Mouse (Mus musculus): ENCODE measurements around the gene Nhej1. TPM values are rescaled to one million over a fixed set of nuclear protein-coding genes. Genes with fewer than 3 reads are reported as not detected.

Gene Nhej1
- total and polyA plus RNA-seq, 3 experiments: 1.7 to 5.2 TPM; not detected in 1

DNA sequence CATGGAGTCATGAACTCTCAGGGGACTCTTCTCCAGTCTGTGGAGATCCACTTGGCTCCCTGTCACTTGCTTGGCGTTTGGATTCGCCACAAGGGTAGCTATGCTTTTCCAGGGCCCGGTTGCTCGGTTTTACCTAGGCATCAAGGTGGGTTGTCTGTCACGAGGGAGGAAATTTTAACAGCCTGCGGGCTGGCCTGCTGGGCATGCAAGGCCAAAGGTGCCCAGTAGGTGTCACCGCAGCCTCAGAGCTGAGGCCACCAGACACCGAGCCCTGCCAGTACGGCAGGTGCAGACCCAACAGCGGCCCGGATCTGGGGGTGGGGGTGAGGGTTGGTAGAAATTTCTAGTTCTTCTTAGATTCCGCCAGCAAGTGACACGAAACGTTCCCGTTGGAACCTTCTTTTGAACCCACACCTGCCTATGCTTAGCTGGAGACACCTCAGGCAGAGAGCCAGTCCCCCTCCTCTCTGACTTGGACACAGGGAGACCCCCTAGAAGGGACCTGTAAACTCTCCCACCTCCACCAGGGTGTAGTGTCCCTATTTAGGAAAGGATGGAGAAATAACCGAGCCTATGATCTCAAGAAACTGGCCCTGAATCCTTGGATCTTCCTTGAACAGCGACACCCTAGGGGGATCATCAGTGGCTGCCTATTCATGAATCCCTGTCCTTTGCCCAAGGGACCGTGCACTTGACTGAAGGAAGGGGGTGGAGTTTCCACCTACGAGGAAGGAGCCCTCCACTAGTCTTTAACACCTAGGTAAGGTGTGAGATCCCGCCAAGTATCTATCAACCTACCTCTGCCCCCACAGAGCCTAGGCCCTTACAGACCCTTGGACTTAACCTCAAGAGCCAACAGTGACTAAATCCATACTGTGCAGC, 176.0 kb downstream of the Nhej1 start:
- peak; percentile 65 for TF ChIP-seq RAD21 (IDR thresholded peaks at IDR 0.05; ENCODE audit: low read depth, low read length)
- TF ChIP-seq SMC3 (IDR thresholded peaks at IDR 0.05; ENCODE audit: low read depth, low read length): peak; percentile 46
- no peak for TF ChIP-seq NRF1 (IDR thresholded peaks at IDR 0.05; ENCODE audit: insufficient read depth, low read depth, low read length, poor library complexity, severe bottlenecking)
- TF ChIP-seq CTCF (IDR thresholded peaks at IDR 0.05 in 2 of 3, conservative IDR thresholded peaks at IDR 0.05 in 1 of 3; ENCODE audit: control insufficient read depth in 1 of 3, insufficient read depth in 1 of 3, low read depth in 2 of 3, low read length in 3 of 3, poor library complexity in 1 of 3, severe bottlenecking in 1 of 3): peak; percentile 50 to 78 (median 67)
- H3K27me3 ChIP-seq (ENCODE audit: control insufficient read depth in 1 of 2, insufficient read depth in 2 of 2, low read length in 2 of 2): no peaks in the 10 kb centered on the region
- no peak overlapping the region for H3K9ac ChIP-seq (ENCODE audit: control insufficient read depth, low read depth, low read length, poor library complexity, severe bottlenecking)
- no peaks in the 10 kb centered on the region for H3K79me2 ChIP-seq (ENCODE audit: control insufficient read depth, insufficient read depth, low read length, poor library complexity)
- no peaks in the 10 kb centered on the region for H3K9me3 ChIP-seq (replicated peaks; ENCODE audit: insufficient read depth, low read length)
- H3K36me3 ChIP-seq (ENCODE audit: control insufficient read depth in 1 of 2, insufficient read depth in 2 of 2, low read length in 2 of 2): no peaks in the 10 kb centered on the region
- H3K4me3 ChIP-seq (ENCODE audit: control insufficient read depth in 1 of 2, insufficient read depth in 1 of 2, low read depth in 2 of 2, low read length in 2 of 2): no peak overlapping the region
- peak; percentile 16 for DNase-seq (ENCODE audit: low read depth, low spot score)
- no peak overlapping the region for H3K27ac ChIP-seq (ENCODE audit: control insufficient read depth, low read depth, low read length)
- H3K4me1 ChIP-seq (ENCODE audit: control insufficient read depth in 1 of 2, insufficient read depth in 2 of 2, low read length in 2 of 2): no peaks in the 10 kb centered on the region

DNA sequence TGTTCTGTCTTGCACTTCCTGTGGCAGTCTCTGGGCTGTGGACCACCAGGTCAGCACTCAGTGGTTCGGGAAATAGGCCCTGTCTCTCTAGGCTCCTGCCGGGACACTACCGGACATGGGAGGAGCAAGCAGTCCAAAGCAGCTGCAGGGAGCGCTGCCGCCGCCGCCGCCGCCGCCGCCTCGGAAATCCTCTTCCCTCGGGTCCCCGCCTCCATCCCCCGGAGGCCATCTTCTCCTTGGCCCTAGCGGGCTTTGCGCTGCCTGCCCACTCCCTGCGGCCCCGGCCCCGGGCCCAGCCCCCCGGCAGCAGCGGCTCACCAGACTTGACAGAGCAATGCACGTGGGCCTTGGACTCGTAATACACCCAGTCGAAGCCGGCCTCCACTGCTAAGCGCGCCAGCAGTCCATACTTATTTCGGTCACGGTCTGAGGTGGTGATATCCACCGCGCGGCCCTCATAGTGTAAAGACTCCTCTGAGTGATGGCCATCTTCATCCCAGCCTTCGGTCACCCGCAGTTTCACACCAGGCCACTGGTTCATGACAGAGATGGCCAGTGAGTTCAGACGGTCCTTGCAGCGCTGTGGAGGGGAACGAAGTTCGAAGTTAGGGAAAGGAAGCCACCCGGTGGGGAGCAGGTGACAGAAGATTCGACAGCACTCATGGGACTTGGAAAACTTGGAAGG, 176.9 kb downstream of the Nhej1 start:
- Histone ChIP-seq H3K4me1 (ENCODE audit: control insufficient read depth in 1 of 2, insufficient read depth in 2 of 2, low read length in 2 of 2) (no peaks in the 10 kb centered on the region), H3K36me3 (ENCODE audit: control insufficient read depth in 1 of 2, insufficient read depth in 2 of 2, low read length in 2 of 2) (no peaks in the 10 kb centered on the region), H3K79me2 (ENCODE audit: control insufficient read depth, insufficient read depth, low read length, poor library complexity) (no peaks in the 10 kb centered on the region), H3K4me3 (ENCODE audit: control insufficient read depth in 1 of 2, insufficient read depth in 1 of 2, low read depth in 2 of 2, low read length in 2 of 2) (no peak overlapping the region), H3K9me3 (replicated peaks; ENCODE audit: insufficient read depth, low read length) (no peaks in the 10 kb centered on the region), H3K9ac (ENCODE audit: control insufficient read depth, low read depth, low read length, poor library complexity, severe bottlenecking) (no peak overlapping the region), H3K27me3 (ENCODE audit: control insufficient read depth in 1 of 2, insufficient read depth in 2 of 2, low read length in 2 of 2) (no peaks in the 10 kb centered on the region), H3K27ac (ENCODE audit: control insufficient read depth, low read depth, low read length) (no peak overlapping the region)
- TF ChIP-seq SIN3A (IDR thresholded peaks at IDR 0.05; ENCODE audit: low read length) (no peak), E2F4 (IDR thresholded peaks at IDR 0.05; ENCODE audit: borderline replicate concordance, low read depth, low read length) (no peak), ELF1 (IDR thresholded peaks at IDR 0.05; ENCODE audit: low read depth, low read length) (no peak), TCF12 (IDR thresholded peaks at IDR 0.05; ENCODE audit: low read depth, low read length) (no peak)
- DNase-seq (ENCODE audit: low read depth, low spot score): no peak

GRCm38 (mm10) chr1:74941651-74942360, 183.2 kb downstream of the Nhej1 start:
- Histone ChIP-seq H3K4me1 (ENCODE audit: control insufficient read depth in 1 of 2, insufficient read depth in 2 of 2, low read length in 2 of 2) (no peaks in the 10 kb centered on the region), H3K9ac (ENCODE audit: control insufficient read depth, low read depth, low read length, poor library complexity, severe bottlenecking) (no peak overlapping the region), H3K9me3 (replicated peaks; ENCODE audit: insufficient read depth, low read length) (no peaks in the 10 kb centered on the region), H3K79me2 (ENCODE audit: control insufficient read depth, insufficient read depth, low read length, poor library complexity) (no peaks in the 10 kb centered on the region), H3K36me3 (ENCODE audit: control insufficient read depth in 1 of 2, insufficient read depth in 2 of 2, low read length in 2 of 2) (no peaks in the 10 kb centered on the region), H3K27ac (ENCODE audit: control insufficient read depth, low read depth, low read length) (no peak overlapping the region), H3K4me3 (ENCODE audit: control insufficient read depth in 1 of 2, insufficient read depth in 1 of 2, low read depth in 2 of 2, low read length in 2 of 2) (no peak overlapping the region), H3K27me3 (ENCODE audit: control insufficient read depth in 1 of 2, insufficient read depth in 2 of 2, low read length in 2 of 2) (no peaks in the 10 kb centered on the region; a peak in 1 of 4 replicates)
- no peak for TF ChIP-seq JUND (IDR thresholded peaks at IDR 0.05; ENCODE audit: low read depth, low read length)
- no peak for DNase-seq (ENCODE audit: low read depth, low spot score)
